Mouse (Mus musculus): ENCODE measurements at regions not wholly inside any gene's neighbourhood (a gene's known extent, or its start where the extent isn't known, plus 50 kb on each side); places are given as distances from the start of the nearest gene placed in this dataset.

DNA sequence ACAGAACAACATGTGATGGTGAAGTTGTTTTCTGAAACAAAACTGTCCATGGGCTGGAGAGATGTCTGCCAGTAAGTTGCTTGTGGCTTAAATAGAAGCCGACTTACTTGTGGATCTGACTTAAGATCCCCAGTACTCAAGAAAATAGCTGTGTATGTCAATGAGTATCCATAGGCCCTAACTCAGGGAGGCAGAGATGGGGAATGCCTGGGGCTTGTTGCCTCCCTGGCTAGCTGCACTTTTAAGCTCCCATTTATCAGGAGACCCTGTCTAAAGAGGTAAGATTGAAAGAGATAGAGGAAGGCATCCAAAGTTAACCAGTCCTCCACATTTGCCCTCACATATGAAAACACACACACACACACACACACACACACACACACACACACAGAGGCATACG, 167.8 kb upstream of the Irx1 start:
- Histone ChIP-seq H3K27ac (ENCODE audit: insufficient read depth, low read depth, low read length, poor library complexity, severe bottlenecking) (no peak overlapping the region), H3K36me3 (ENCODE audit: control insufficient read depth, insufficient read depth, low read length, poor library complexity, severe bottlenecking) (no peaks in the 10 kb centered on the region), H3K4me3 (ENCODE audit: insufficient read depth in 1 of 2, low read depth in 1 of 2, low read length in 2 of 2, poor library complexity in 1 of 2, severe bottlenecking in 1 of 2) (no peak overlapping the region), H3K9me3 (ENCODE audit: control insufficient read depth, insufficient read depth, low read depth, low read length) (no peaks in the 10 kb centered on the region), H3K4me1 (ENCODE audit: control insufficient read depth in 2 of 2, insufficient read depth in 2 of 2, low read length in 2 of 2, poor library complexity in 1 of 2) (no peaks in the 10 kb centered on the region), H3K9ac (ENCODE audit: insufficient read depth, low read depth, low read length, poor library complexity, severe bottlenecking) (no peak overlapping the region)
- TF ChIP-seq CHD2 (IDR thresholded peaks at IDR 0.05; ENCODE audit: low read depth, low read length) (no peak), ZC3H11A (IDR thresholded peaks at IDR 0.05; ENCODE audit: borderline replicate concordance, low read depth, low read length) (no peak)
- no peak for DNase-seq (ENCODE audit: low read depth, low spot score)
- in situ Hi-C loops (cut with MboI; ENCODE audit: low sequenced_read_pairs in 2 of 2, unreplicated experiment in 2 of 2) = no loop called here

DNA sequence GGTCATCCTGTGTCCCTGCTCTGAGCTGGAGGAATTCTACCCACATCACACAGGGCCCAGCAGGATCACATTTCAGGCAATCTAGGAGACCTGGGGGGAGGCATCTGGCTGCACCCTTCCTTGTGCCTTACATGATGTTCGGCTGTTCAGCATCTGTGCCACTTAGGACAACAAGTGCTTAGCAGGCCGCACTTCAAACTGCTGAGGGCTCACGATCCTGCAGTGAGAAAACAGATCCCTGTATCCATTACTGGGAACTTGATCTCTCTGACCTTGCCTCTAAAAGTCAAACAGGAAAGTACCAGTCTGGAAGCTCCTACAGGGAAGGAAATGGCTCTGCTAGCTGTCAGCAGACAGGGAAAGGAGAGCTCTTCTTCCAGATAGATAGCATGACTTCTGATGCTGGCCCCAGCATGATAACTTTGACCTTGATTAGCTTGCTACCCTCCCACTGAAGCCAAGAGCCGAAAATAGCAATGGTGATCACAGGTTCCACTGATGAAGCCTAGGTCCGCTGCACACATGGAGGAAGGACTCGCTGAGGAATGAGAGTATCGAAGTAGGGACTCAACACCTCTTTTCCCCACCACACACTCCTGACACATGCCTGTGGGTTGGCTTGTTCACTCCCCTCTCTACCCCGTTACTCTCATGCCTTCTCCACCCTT, 170.7 kb upstream of the Irx1 start:
- in situ Hi-C loops (cut with MboI; ENCODE audit: low sequenced_read_pairs in 2 of 2, unreplicated experiment in 2 of 2) = no loop called here
- TF ChIP-seq ZC3H11A (IDR thresholded peaks at IDR 0.05; ENCODE audit: borderline replicate concordance, low read depth, low read length) = no peak
- no peak for TF ChIP-seq ZNF384 (IDR thresholded peaks at IDR 0.05; ENCODE audit: low read depth, low read length)
- TF ChIP-seq HCFC1 (IDR thresholded peaks at IDR 0.05; ENCODE audit: borderline replicate concordance, insufficient read depth, low read length) = no peak
- TF ChIP-seq MAFK (IDR thresholded peaks at IDR 0.05; ENCODE audit: insufficient read depth, low read depth, low read length) = no peak
- no peak for TF ChIP-seq CHD2 (IDR thresholded peaks at IDR 0.05; ENCODE audit: low read depth, low read length)
- no peaks in the 10 kb centered on the region for H3K9me3 ChIP-seq (ENCODE audit: control insufficient read depth, insufficient read depth, low read depth, low read length)
- H3K9ac ChIP-seq (ENCODE audit: insufficient read depth, low read depth, low read length, poor library complexity, severe bottlenecking) = no peak overlapping the region
- H3K27ac ChIP-seq (ENCODE audit: insufficient read depth, low read depth, low read length, poor library complexity, severe bottlenecking) = no peak overlapping the region
- no peak overlapping the region for H3K4me3 ChIP-seq (ENCODE audit: insufficient read depth in 1 of 2, low read depth in 1 of 2, low read length in 2 of 2, poor library complexity in 1 of 2, severe bottlenecking in 1 of 2)
- no peak for DNase-seq (ENCODE audit: low read depth, low spot score)
- no peaks in the 10 kb centered on the region for H3K4me1 ChIP-seq (ENCODE audit: control insufficient read depth in 2 of 2, insufficient read depth in 2 of 2, low read length in 2 of 2, poor library complexity in 1 of 2)
- no peaks in the 10 kb centered on the region for H3K36me3 ChIP-seq (ENCODE audit: control insufficient read depth, insufficient read depth, low read length, poor library complexity, severe bottlenecking)

DNA sequence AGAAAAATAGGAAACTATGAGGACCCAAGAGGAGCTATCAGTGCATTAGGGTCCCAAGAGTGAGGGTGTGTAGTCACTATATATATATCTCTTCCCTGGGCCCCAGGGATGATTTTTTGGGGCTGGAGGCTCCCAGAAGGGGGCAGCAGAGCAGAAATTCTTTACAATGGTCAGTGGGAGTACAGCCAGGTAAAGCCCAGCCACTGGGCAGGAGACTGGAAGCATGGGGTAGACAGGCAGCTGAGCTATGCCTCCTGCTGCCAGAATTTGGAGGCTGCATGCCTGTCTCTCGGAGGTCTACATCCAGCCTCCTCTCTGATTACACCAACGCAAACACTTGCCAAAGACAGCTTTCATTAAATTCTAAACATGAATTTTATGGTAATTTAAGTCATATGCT, 202.7 kb upstream of the Irx1 start:
- Histone ChIP-seq H3K4me3 (ENCODE audit: insufficient read depth in 1 of 2, low read depth in 1 of 2, low read length in 2 of 2, poor library complexity in 1 of 2, severe bottlenecking in 1 of 2) (no peak overlapping the region), H3K36me3 (ENCODE audit: control insufficient read depth, insufficient read depth, low read length, poor library complexity, severe bottlenecking) (no peaks in the 10 kb centered on the region), H3K9me3 (ENCODE audit: control insufficient read depth, insufficient read depth, low read depth, low read length) (no peaks in the 10 kb centered on the region), H3K9ac (ENCODE audit: insufficient read depth, low read depth, low read length, poor library complexity, severe bottlenecking) (no peak overlapping the region), H3K27ac (ENCODE audit: insufficient read depth, low read depth, low read length, poor library complexity, severe bottlenecking) (no peak overlapping the region), H3K4me1 (ENCODE audit: control insufficient read depth in 2 of 2, insufficient read depth in 2 of 2, low read length in 2 of 2, poor library complexity in 1 of 2) (no peaks in the 10 kb centered on the region)
- in situ Hi-C loops (cut with MboI; ENCODE audit: low sequenced_read_pairs in 2 of 2, unreplicated experiment in 2 of 2) = no loop called here
- no peak for DNase-seq (ENCODE audit: low read depth, low spot score)
- TF ChIP-seq ZC3H11A (IDR thresholded peaks at IDR 0.05; ENCODE audit: borderline replicate concordance, low read depth, low read length) = no peak
- TF ChIP-seq MAFK (IDR thresholded peaks at IDR 0.05; ENCODE audit: insufficient read depth, low read depth, low read length) = no peak
- TF ChIP-seq CHD2 (IDR thresholded peaks at IDR 0.05; ENCODE audit: low read depth, low read length) = no peak
- TF ChIP-seq HCFC1 (IDR thresholded peaks at IDR 0.05; ENCODE audit: borderline replicate concordance, insufficient read depth, low read length) = no peak
- no peak for TF ChIP-seq ZNF384 (IDR thresholded peaks at IDR 0.05; ENCODE audit: low read depth, low read length)

DNA sequence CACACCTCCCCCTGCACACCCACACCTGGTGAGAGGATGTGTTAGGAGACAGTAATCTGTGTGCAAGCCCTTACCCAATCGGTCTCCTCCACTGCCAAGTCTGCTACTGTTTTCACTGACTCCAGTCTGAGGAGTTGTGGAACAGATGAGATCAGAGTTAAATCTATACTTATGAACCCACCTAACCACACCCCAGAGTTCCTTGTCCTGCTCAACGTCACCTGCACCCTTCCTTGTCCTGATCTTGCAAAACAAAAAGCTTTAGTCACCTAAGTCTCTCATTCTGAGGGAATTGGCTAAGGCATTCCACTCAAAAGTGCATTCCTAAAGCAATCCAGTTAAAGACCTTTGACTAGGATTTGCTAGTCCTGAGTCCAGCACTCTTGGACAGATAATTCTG, 203.9 kb upstream of the Irx1 start:
- DNase-seq (ENCODE audit: low read depth, low spot score) = no peak
- H3K9me3 ChIP-seq (ENCODE audit: control insufficient read depth, insufficient read depth, low read depth, low read length) = no peaks in the 10 kb centered on the region
- no peaks in the 10 kb centered on the region for H3K4me1 ChIP-seq (ENCODE audit: control insufficient read depth in 2 of 2, insufficient read depth in 2 of 2, low read length in 2 of 2, poor library complexity in 1 of 2)
- no peak for TF ChIP-seq ZC3H11A (IDR thresholded peaks at IDR 0.05; ENCODE audit: borderline replicate concordance, low read depth, low read length)
- TF ChIP-seq CHD2 (IDR thresholded peaks at IDR 0.05; ENCODE audit: low read depth, low read length) = no peak
- no peak for TF ChIP-seq HCFC1 (IDR thresholded peaks at IDR 0.05; ENCODE audit: borderline replicate concordance, insufficient read depth, low read length)
- TF ChIP-seq MAFK (IDR thresholded peaks at IDR 0.05; ENCODE audit: insufficient read depth, low read depth, low read length) = no peak
- no peak for TF ChIP-seq ZNF384 (IDR thresholded peaks at IDR 0.05; ENCODE audit: low read depth, low read length)
- no peak overlapping the region for H3K9ac ChIP-seq (ENCODE audit: insufficient read depth, low read depth, low read length, poor library complexity, severe bottlenecking)
- in situ Hi-C loops (cut with MboI; ENCODE audit: low sequenced_read_pairs in 2 of 2, unreplicated experiment in 2 of 2) = no loop called here
- no peak overlapping the region for H3K4me3 ChIP-seq (ENCODE audit: insufficient read depth in 1 of 2, low read depth in 1 of 2, low read length in 2 of 2, poor library complexity in 1 of 2, severe bottlenecking in 1 of 2)
- H3K27ac ChIP-seq (ENCODE audit: insufficient read depth, low read depth, low read length, poor library complexity, severe bottlenecking) = no peak overlapping the region
- H3K36me3 ChIP-seq (ENCODE audit: control insufficient read depth, insufficient read depth, low read length, poor library complexity, severe bottlenecking) = no peaks in the 10 kb centered on the region

DNA sequence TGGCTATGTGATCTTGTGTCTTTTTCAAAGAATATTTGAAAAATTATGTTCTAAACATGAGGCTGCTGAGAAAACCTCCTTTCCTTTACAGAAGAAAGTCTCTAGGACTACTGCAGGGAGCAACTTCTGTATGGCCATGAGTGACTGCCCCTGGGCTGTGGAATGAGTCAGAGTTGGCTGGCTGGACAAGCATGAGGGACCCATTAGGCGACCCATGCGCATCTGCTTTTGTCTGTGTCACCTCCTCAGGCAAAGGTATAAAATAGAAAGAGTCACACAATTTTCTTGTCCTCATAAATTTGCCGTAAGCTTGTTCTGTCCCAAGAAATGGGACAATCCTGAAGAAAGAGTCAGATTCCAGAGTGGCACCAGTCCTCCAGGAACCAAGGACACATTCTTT, 220.1 kb upstream of the Irx1 start:
- no peaks in the 10 kb centered on the region for H3K36me3 ChIP-seq (ENCODE audit: control insufficient read depth, insufficient read depth, low read length, poor library complexity, severe bottlenecking)
- no peak overlapping the region for H3K27ac ChIP-seq (ENCODE audit: insufficient read depth, low read depth, low read length, poor library complexity, severe bottlenecking)
- no peaks in the 10 kb centered on the region for H3K9me3 ChIP-seq (ENCODE audit: control insufficient read depth, insufficient read depth, low read depth, low read length)
- no peak for TF ChIP-seq MAFK (IDR thresholded peaks at IDR 0.05; ENCODE audit: insufficient read depth, low read depth, low read length)
- H3K9ac ChIP-seq (ENCODE audit: insufficient read depth, low read depth, low read length, poor library complexity, severe bottlenecking) = no peak overlapping the region
- no peaks in the 10 kb centered on the region for H3K4me1 ChIP-seq (ENCODE audit: control insufficient read depth in 2 of 2, insufficient read depth in 2 of 2, low read length in 2 of 2, poor library complexity in 1 of 2)
- in situ Hi-C loops (cut with MboI; ENCODE audit: low sequenced_read_pairs in 2 of 2, unreplicated experiment in 2 of 2) = no loop called here
- no peak for DNase-seq (ENCODE audit: low read depth, low spot score)
- no peak overlapping the region for H3K4me3 ChIP-seq (ENCODE audit: insufficient read depth in 1 of 2, low read depth in 1 of 2, low read length in 2 of 2, poor library complexity in 1 of 2, severe bottlenecking in 1 of 2)

All from ES-E14 (cell line).